Mouse (Mus musculus) hindbrain, embryonic 14.5 days (tissue): ENCODE data around the gene Mtmr12. TPM values are rescaled to one million over a fixed set of nuclear protein-coding genes. Genes with fewer than 3 reads are reported as not detected.

Source experiments
- ATAC-seq: fragments of 200-750 bp; cut with Nextera tagmentation; 2 replicates; pipeline ENCODE4 v1.8.0; 2017; ENCODE audit warnings: moderate number of reproducible peaks, mild to moderate bottlenecking, moderate TSS enrichment, moderate library complexity; ENCODE audit not compliant: low FRiP score
- DNase-seq: peaks from one replicate; pipeline ENCODE4 v3.0.0-alpha.2; 2015; ENCODE audit warnings: low spot score
- H3K27ac ChIP-seq: fragments of 300-500 bp; sonication (generic); 2 replicates; pipeline ENCODE4 v1.5.1; 2014; ENCODE audit warnings: mild to moderate bottlenecking, moderate library complexity
- H3K27me3 ChIP-seq: fragments of 300-500 bp; sonication (generic); 2 replicates; pipeline ENCODE4 v1.6.1; 2014; ENCODE audit warnings: mild to moderate bottlenecking, low read length, mixed read lengths; ENCODE audit not compliant: control insufficient read depth, insufficient read depth
- H3K36me3 ChIP-seq: fragments of 300-500 bp; sonication (generic); replicated peaks from 2 replicates; pipeline ENCODE4 v1.6.1; 2014; ENCODE audit not compliant: control insufficient read depth, insufficient read depth
- H3K4me1 ChIP-seq: fragments of 300-500 bp; sonication (generic); replicated peaks from 2 replicates; pipeline ENCODE4 v1.6.1; 2014; ENCODE audit warnings: antibody characterized with exemption, low read length, mixed read lengths; ENCODE audit not compliant: control insufficient read depth, insufficient read depth
- H3K4me2 ChIP-seq: fragments of 300-500 bp; sonication (generic); replicated peaks from 2 replicates; pipeline ENCODE4 v1.6.1; 2014; ENCODE audit warnings: mild to moderate bottlenecking, moderate library complexity
- H3K4me3 ChIP-seq: fragments of 300-500 bp; sonication (generic); replicated peaks from 2 replicates; pipeline ENCODE4 v1.5.1; 2014; ENCODE audit warnings: mild to moderate bottlenecking, low read length
- H3K9ac ChIP-seq: fragments of 300-500 bp; sonication (generic); 2 replicates; pipeline ENCODE4 v1.6.1; 2014
- H3K9me3 ChIP-seq: fragments of 300-500 bp; sonication (generic); 2 replicates; pipeline ENCODE4 v1.6.1; 2016; ENCODE audit warnings: low read length; ENCODE audit not compliant: control insufficient read depth
- WGBS: fragments of 180-500 bp; shearing (Covaris S2); extraction: QIAGEN DNeasy Blood & Tissue Kit; methylation state at CpG from one replicate; pipeline ENCODE4 v1.1.7; 2014; 5-methylcytosine and 5-hydroxymethylcytosine counted together
- microRNA counts: library from miRNA; unstranded; fragments of <30 nt; microRNA quantifications from one replicate; lab custom pipeline; 2016
- microRNA-seq: library from miRNA; unstranded; fragments of <30 nt; microRNA quantifications from one replicate; pipeline ENCODE4, GENCODE M21; 2016
- polyA plus RNA-seq: library from polyadenylated mRNA; unstranded; fragments of >200 nt; fragmentation: Nextera tagmentation; extraction: Ambion mirVana; gene quantifications from 2 replicates; pipeline ENCODE4 v1.2.1, GENCODE M21; 2014

Gene Mtmr12
- polyA plus RNA-seq, 1 experiment from 2014 or later: 7.9 TPM

GRCm38 (mm10) chr15:12318451-12318850, 113.6 kb downstream of the Mtmr12 start:
- Histone ChIP-seq H3K4me1 (peaks cover 11% of the 10 kb centered on the region), H3K27ac (no peak overlapping the region)
- WGBS: 82% methylated on average over 8 of the region's 8 CpGs

GRCm38 (mm10) chr15:12319889-12320288, 115.1 kb downstream of the Mtmr12 start:
- Histone ChIP-seq H3K4me1 (peaks cover 20% of the 10 kb centered on the region), H3K36me3 (no peaks in the 10 kb centered on the region), H3K9ac (no peak overlapping the region), H3K27ac (no peak overlapping the region), H3K4me3 (no peak overlapping the region), H3K9me3 (no peaks in the 10 kb centered on the region), H3K4me2 (0 out of 2 replicates have a peak overlapping the region, but pooled peaks have one; percentile 62), H3K27me3 (peaks cover 10% of the 10 kb centered on the region)
- no peak for DNase-seq
- ATAC-seq: no peak
- WGBS: 50% methylated on average over 5 of the region's 5 CpGs

More at GRCm38 (mm10) chr15:12318451-12318850, 113.6 kb downstream of the Mtmr12 start:
- no peak overlapping the region for H3K9ac ChIP-seq
- H3K27me3 ChIP-seq: peaks cover 10% of the 10 kb centered on the region
- H3K4me2 ChIP-seq: no peak overlapping the region
- H3K36me3 ChIP-seq: no peaks in the 10 kb centered on the region
- DNase-seq (no peak), ATAC-seq (no peak)
- no peaks in the 10 kb centered on the region for H3K9me3 ChIP-seq
- H3K4me3 ChIP-seq: no peak overlapping the region

GRCm38 (mm10) chr15:12320441-12321090, 115.7 kb downstream of the Mtmr12 start:
- Histone ChIP-seq H3K27me3 (peaks cover 10% of the 10 kb centered on the region), H3K27ac (peak overlapping the region; percentile 95), H3K36me3 (no peaks in the 10 kb centered on the region), H3K9me3 (no peaks in the 10 kb centered on the region), H3K4me2 (peak overlapping the region; percentile 62), H3K4me3 (peak overlapping the region; percentile 83), H3K9ac (peak overlapping the region; percentile 96), H3K4me1 (peaks cover 23% of the 10 kb centered on the region)
- WGBS: 8% methylated on average over 22 of the region's 22 CpGs
- ATAC-seq: no peak
- DNase-seq: peak; percentile 29

- no peaks in the 10 kb centered on the region for H3K36me3 ChIP-seq
- H3K4me3 ChIP-seq: peak within 1 kb of the TSS; percentile 83
- H3K27me3 ChIP-seq: peaks cover 10% of the 10 kb centered on the region
- peak; percentile 97 for ATAC-seq
- peak; percentile 95 for DNase-seq
- H3K4me2 ChIP-seq: peak within 1 kb of the TSS; percentile 62
- under 1% methylated on average over 72 of the region's 74 CpGs for WGBS
- peaks cover 28% of the 10 kb centered on the region for H3K4me1 ChIP-seq
- peak within 1 kb of the TSS; percentile 96 for H3K9ac ChIP-seq
- no peaks in the 10 kb centered on the region for H3K9me3 ChIP-seq
- peak within 1 kb of the TSS; percentile 95 for H3K27ac ChIP-seq
Measured at GRCm38 (mm10) chr15:12321091-12321787, 116.4 kb downstream of the Mtmr12 start, which contains the start of gene Golph3. TSS of gene Golph3 (plus strand) at chr15:12321450.

GRCm38 (mm10) chr15:12321788-12322621, 117.2 kb downstream of the Mtmr12 start, which contains the start of gene 1810049J17Rik:
TSS of gene 1810049J17Rik (minus strand) at chr15:12321899.
- H3K27me3 ChIP-seq: peaks cover 10% of the 10 kb centered on the region
- under 1% methylated on average over 65 of the region's 70 CpGs for WGBS
- ATAC-seq (peak; percentile 32), DNase-seq (peak; percentile 39)
- H3K9ac ChIP-seq: peak within 1 kb of the TSS; percentile 96
- H3K9me3 ChIP-seq: no peaks in the 10 kb centered on the region
- peak within 1 kb of the TSS; percentile 62 for H3K4me2 ChIP-seq
- no peaks in the 10 kb centered on the region for H3K36me3 ChIP-seq
- H3K27ac ChIP-seq: peak within 1 kb of the TSS; percentile 95
- peak within 1 kb of the TSS; percentile 83 for H3K4me3 ChIP-seq
- H3K4me1 ChIP-seq: peaks cover 28% of the 10 kb centered on the region

- peaks cover 28% of the 10 kb centered on the region for H3K4me1 ChIP-seq
- H3K4me2 ChIP-seq: peak overlapping the region; percentile 62
- H3K9ac ChIP-seq: peak overlapping the region; percentile 96
- no peak for ATAC-seq
- H3K9me3 ChIP-seq: no peaks in the 10 kb centered on the region
- WGBS: 18% methylated on average over 9 of the region's 9 CpGs
- H3K36me3 ChIP-seq: no peaks in the 10 kb centered on the region
- H3K4me3 ChIP-seq: peak overlapping the region; percentile 83
- H3K27me3 ChIP-seq: peaks cover 10% of the 10 kb centered on the region
- DNase-seq: no peak
- H3K27ac ChIP-seq: no peak overlapping the region
Measured at GRCm38 (mm10) chr15:12322676-12323402, 118.0 kb downstream of the Mtmr12 start.

MicroRNAs within 50 kb of the gene (microRNA counts, 519-probe panel; counts per million panel counts)
- not detected for microRNA mmu-miR-1898 (lab: Ali Mortazavi, UCI)

Small RNA genes lying within 50 kb of the gene (microRNA-seq; reads per million reads assigned to microRNA genes)
- not detected for gene Mir1898

Other genes starting within 250 kb of the Mtmr12 start
- 534 and 562 TPM in 2 replicates for gene Sub1, start 208.0 kb upstream of the Mtmr12 start, polyA plus RNA-seq
- 228 and 233 TPM in 2 replicates for gene Zfr, start 87.2 kb upstream of the Mtmr12 start, polyA plus RNA-seq
- gene Golph3, start 116.4 kb downstream of the Mtmr12 start, polyA plus RNA-seq: 96.9 and 112 TPM in 2 replicates
- 1.8 and 2.0 TPM in 2 replicates for gene 1810049J17Rik, start 116.9 kb downstream of the Mtmr12 start, polyA plus RNA-seq